Comparison of ENCODE assay signal across 8 mouse cellular contexts in the genomic region with DNA sequence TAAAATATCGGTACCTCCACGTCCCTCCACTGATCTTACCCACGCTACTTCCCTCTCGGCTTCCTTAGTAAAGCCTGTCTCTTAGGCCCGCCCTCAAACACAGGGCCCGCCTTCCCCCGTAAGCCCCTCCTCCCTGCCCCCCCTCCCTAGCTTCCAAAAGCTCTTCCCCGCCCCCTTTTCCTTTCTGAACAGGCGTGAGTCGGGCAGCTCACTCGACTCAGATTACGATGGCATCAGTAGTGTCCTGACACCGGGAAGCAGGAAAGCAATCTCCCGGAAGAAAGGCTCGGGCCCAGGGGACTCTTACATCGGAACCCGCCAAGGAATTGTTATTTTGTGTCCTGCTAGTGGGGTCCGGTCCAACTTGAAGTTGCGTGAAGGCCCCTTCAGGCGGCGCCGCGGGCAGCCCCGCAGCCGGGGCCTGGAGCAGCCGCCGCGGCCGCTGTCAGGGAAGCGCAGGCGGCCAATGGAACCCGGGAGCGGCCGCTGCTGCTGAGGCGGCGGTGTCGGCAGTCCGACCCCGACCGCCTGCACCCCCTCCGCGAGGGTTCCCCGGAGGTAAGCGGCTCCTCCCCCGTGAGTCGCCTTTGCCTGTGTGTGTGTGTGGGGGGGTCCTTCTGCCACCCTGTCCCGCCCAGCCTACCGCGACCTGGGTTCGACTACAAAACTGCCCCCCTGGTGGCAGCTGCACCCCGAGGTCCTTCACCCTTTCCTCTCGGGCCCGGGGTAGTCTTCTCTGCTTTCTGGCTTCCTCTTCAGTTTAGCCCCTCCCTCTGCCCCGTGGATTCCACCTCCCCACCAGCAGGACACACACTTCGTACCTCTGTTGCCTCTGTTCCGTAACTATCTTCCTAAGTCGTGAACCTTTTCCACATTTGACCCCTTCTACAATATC. TPM values are rescaled to one million over a fixed set of nuclear protein-coding genes. Genes with fewer than 3 reads are reported as not detected.
DNase-seq lines count a peak whose midpoint lies in the region; ATAC-seq and TF ChIP-seq lines count a peak whose summit lies in the region.

A gene (plus strand): TSS at position 204 of the 895 bp plus-strand sequence.

- TF ChIP-seq POLR2A in MEL (IDR thresholded peaks at IDR 0.05; ENCODE audit: control insufficient read depth in 1 of 2, insufficient read depth in 1 of 2, low read depth in 1 of 2, low read length in 2 of 2, poor library complexity in 1 of 2): peak; percentile 87 to 96
- peak; percentile 59; the same call in 1 of the 2 replicates for TF ChIP-seq POLR2A in cerebellum, adult 2 months (IDR thresholded peaks at IDR 0.05; ENCODE audit: borderline replicate concordance, insufficient read depth, low read length)

- peak within 1 kb of the TSS; percentile 70 for H3K4me2 ChIP-seq in forebrain, postnatal 0 days (ENCODE audit: low read depth)
- H3K4me2 ChIP-seq in lung, embryonic 15.5 days: peak within 1 kb of the TSS; percentile 79

- peaks cover 7 to 12% of the 10 kb centered on the region in 2 experiments; a peak in 3 of 4 replicates for H3K4me1 ChIP-seq in MEL (ENCODE audit: control insufficient read depth in 1 of 2, insufficient read depth in 2 of 2, low read length in 2 of 2)
- no peaks in the 10 kb centered on the region; the same call in 1 of the 2 replicates for H3K4me1 ChIP-seq in cerebellum, adult 2 months (ENCODE audit: control insufficient read depth, insufficient read depth, low read length)
- H3K4me1 ChIP-seq in forebrain, postnatal 0 days (ENCODE audit: insufficient read depth): peaks cover 12% of the 10 kb centered on the region
- H3K4me1 ChIP-seq in lung, embryonic 15.5 days: peaks cover 20% of the 10 kb centered on the region

- H3K79me2 ChIP-seq in MEL (ENCODE audit: control insufficient read depth, insufficient read depth, low read length, poor library complexity): peaks cover 14% of the 10 kb centered on the region

- peak in 1 of 3 experiments; percentile 8; a peak in 2 of 6 replicates for TF ChIP-seq CTCF in MEL (IDR thresholded peaks at IDR 0.05 in 2 of 3, conservative IDR thresholded peaks at IDR 0.05 in 1 of 3; ENCODE audit: control insufficient read depth in 1 of 3, insufficient read depth in 1 of 3, low read depth in 2 of 3, low read length in 3 of 3, poor library complexity in 1 of 3, severe bottlenecking in 1 of 3)
- no peak for TF ChIP-seq CTCF in cerebellum, adult 2 months (IDR thresholded peaks at IDR 0.05; ENCODE audit: borderline replicate concordance, insufficient read depth, low read depth, low read length)
- TF ChIP-seq CTCF in forebrain, postnatal 0 days (IDR thresholded peaks at IDR 0.05; ENCODE audit: low read depth): peak; percentile 17; the same call in 1 of the 2 replicates

- H3K27me3 ChIP-seq in MEL (ENCODE audit: control insufficient read depth in 1 of 2, insufficient read depth in 2 of 2, low read length in 2 of 2): no peaks in the 10 kb centered on the region
- H3K27me3 ChIP-seq in cerebellum, adult 2 months (ENCODE audit: control insufficient read depth, insufficient read depth, low read length): no peaks in the 10 kb centered on the region
- H3K27me3 ChIP-seq in forebrain, postnatal 0 days (ENCODE audit: insufficient read depth, low read length): no peaks in the 10 kb centered on the region
- no peaks in the 10 kb centered on the region for H3K27me3 ChIP-seq in lung, embryonic 15.5 days

- peak within 1 kb of the TSS; percentile 82 to 94 for H3K4me3 ChIP-seq in MEL (ENCODE audit: control insufficient read depth in 1 of 2, insufficient read depth in 1 of 2, low read depth in 2 of 2, low read length in 2 of 2)
- H3K4me3 ChIP-seq in cerebellum, adult 2 months (replicated peaks; ENCODE audit: insufficient read depth, low read depth, low read length): peak within 1 kb of the TSS; percentile 99
- H3K4me3 ChIP-seq in forebrain, postnatal 0 days (ENCODE audit: low read depth, low read length): peak within 1 kb of the TSS; percentile 87
- peak within 1 kb of the TSS; percentile 76 for H3K4me3 ChIP-seq in lung, embryonic 15.5 days

- peak; percentile 99 for DNase-seq in MEL (ENCODE audit: low read depth, low spot score)
- DNase-seq in cerebellum, adult 2 months: peak; percentile 85 to 89
- DNase-seq in forebrain, postnatal 0 days: peak; percentile 96
- peak; percentile 86 for DNase-seq in heart, postnatal 4 days
- peak; percentile 70 to 79 for DNase-seq in layer of hippocampus, adult 8-10 months (ENCODE audit: low spot score in 2 of 2)
- peak; percentile 70 for DNase-seq in ovary, adult 18-20 months (ENCODE audit: low spot score)
- peak; percentile 95 for DNase-seq in thymus, postnatal 0 days (ENCODE audit: low spot score)

- peaks cover 0 to 17% of the 10 kb centered on the region in 2 experiments; a peak in 2 of 4 replicates for H3K36me3 ChIP-seq in MEL (ENCODE audit: control insufficient read depth in 1 of 2, insufficient read depth in 2 of 2, low read length in 2 of 2)
- no peaks in the 10 kb centered on the region for H3K36me3 ChIP-seq in forebrain, postnatal 0 days (ENCODE audit: insufficient read depth)
- peaks cover 4% of the 10 kb centered on the region; the same call in 1 of the 2 replicates for H3K36me3 ChIP-seq in lung, embryonic 15.5 days

- H3K9me3 ChIP-seq in MEL (replicated peaks; ENCODE audit: insufficient read depth, low read length): no peaks in the 10 kb centered on the region
- no peaks in the 10 kb centered on the region for H3K9me3 ChIP-seq in forebrain, postnatal 0 days (ENCODE audit: low read length)
- H3K9me3 ChIP-seq in lung, embryonic 15.5 days: no peaks in the 10 kb centered on the region

- ATAC-seq in forebrain, postnatal 0 days: peak; percentile 96
- ATAC-seq in lung, embryonic 15.5 days (ENCODE audit: borderline replicate concordance, extremely low read depth, low FRiP score, low TSS enrichment): peak; percentile 93

- TF ChIP-seq EP300 in MEL (IDR thresholded peaks at IDR 0.05; ENCODE audit: low read depth in 1 of 2, low read length in 2 of 2): no peak

- TF ChIP-seq RAD21 in MEL (IDR thresholded peaks at IDR 0.05; ENCODE audit: low read depth, low read length): no peak

- WGBS in cerebellum, adult 2 months: under 1% methylated on average over 57 of the region's 57 CpGs
- under 1% methylated on average over 56 of the region's 57 CpGs for WGBS in forebrain, postnatal 0 days
- under 1% methylated on average over 57 of the region's 57 CpGs for WGBS in lung, embryonic 15.5 days

- peak within 1 kb of the TSS; percentile 94 for H3K9ac ChIP-seq in MEL (ENCODE audit: control insufficient read depth, low read depth, low read length, poor library complexity, severe bottlenecking)
- H3K9ac ChIP-seq in forebrain, postnatal 0 days: peak within 1 kb of the TSS; percentile 95
- H3K9ac ChIP-seq in lung, embryonic 15.5 days: peak within 1 kb of the TSS; percentile 86

- H3K27ac ChIP-seq in MEL (ENCODE audit: control insufficient read depth, low read depth, low read length): peak within 1 kb of the TSS; percentile 87
- peak within 1 kb of the TSS; percentile 96 for H3K27ac ChIP-seq in cerebellum, adult 2 months (ENCODE audit: insufficient read depth, low read length)
- peak within 1 kb of the TSS; percentile 92 for H3K27ac ChIP-seq in forebrain, postnatal 0 days (ENCODE audit: low read depth, low read length)
- peak within 1 kb of the TSS; percentile 94 for H3K27ac ChIP-seq in lung, embryonic 15.5 days

TF ChIP-seq in MEL, 35 proteins besides CTCF, POLR2A, EP300 and RAD21:
- TF ChIP-seq HCFC1 (IDR thresholded peaks at IDR 0.05; ENCODE audit: low read depth, low read length) (peak; percentile 84), E2F4 (IDR thresholded peaks at IDR 0.05; ENCODE audit: borderline replicate concordance, low read depth, low read length) (no peak), NELFE (IDR thresholded peaks at IDR 0.05; ENCODE audit: low read depth, low read length) (peak; percentile 80), TBP (IDR thresholded peaks at IDR 0.05; ENCODE audit: low read depth, low read length) (peak; percentile 77), UBTF (IDR thresholded peaks at IDR 0.05; ENCODE audit: borderline replicate concordance, insufficient read depth, low read depth, low read length) (peak; percentile 57; the same call in 1 of the 2 replicates), POLR2AphosphoS5 (IDR thresholded peaks at IDR 0.05; ENCODE audit: borderline replicate concordance, low read depth, low read length) (no peak), MAZ (IDR thresholded peaks at IDR 0.05; ENCODE audit: low read depth, low read length) (peak; percentile 80; the same call in 1 of the 2 replicates), MYC (IDR thresholded peaks at IDR 0.05; ENCODE audit: low read depth, low read length) (no peak; the same call in 1 of the 2 replicates), BHLHE40 (IDR thresholded peaks at IDR 0.05; ENCODE audit: borderline replicate concordance, low read depth, low read length) (no peak), TCF12 (IDR thresholded peaks at IDR 0.05; ENCODE audit: low read depth, low read length) (peak; percentile 37; the same call in 1 of the 2 replicates), MXI1 (IDR thresholded peaks at IDR 0.05; ENCODE audit: low read depth, low read length) (peak; percentile 83), ELF1 (IDR thresholded peaks at IDR 0.05; ENCODE audit: low read depth, low read length) (peak; percentile 76; the same call in 1 of the 2 replicates), SIN3A (IDR thresholded peaks at IDR 0.05; ENCODE audit: low read length) (peak; percentile 83), POLR2AphosphoS2 (IDR thresholded peaks at IDR 0.05; ENCODE audit: low read length) (peak; percentile 87; the same call in 1 of the 2 replicates), MYB (IDR thresholded peaks at IDR 0.05; ENCODE audit: low read depth, low read length) (no peak), GABPA (IDR thresholded peaks at IDR 0.05; ENCODE audit: low read depth, low read length) (no peak), MAX (IDR thresholded peaks at IDR 0.05; ENCODE audit: low read length) (peak; percentile 99), ZMIZ1 (IDR thresholded peaks at IDR 0.05; ENCODE audit: low read depth, low read length) (peak; percentile 74)

RNA-seq across cellular contexts. Expression of the gene that starts here (rescaled TPM):
- total RNA-seq in MEL (2012; rRNA removed): 45.0 and 45.1 TPM in 2 replicates
- 10 to 100 TPM in 1 of 2 experiments, not detected in 1; 56.7 TPM for polyA plus RNA-seq in MEL (2012; ENCODE audit: insufficient read depth in 1 of 2, insufficient read length in 2 of 2, low read depth in 1 of 2, low replicate concordance in 2 of 2, missing spikeins in 1 of 2)
- 68.4 and 68.9 TPM in 2 replicates for polyA plus RNA-seq in cerebellum, adult 2 months (2012; rRNA removed)
- total RNA-seq in forebrain, postnatal 0 days (2014; rRNA removed): 69.9 and 79.8 TPM in 2 replicates
- 24.6 and 25.5 TPM in 2 replicates for polyA plus RNA-seq in forebrain, postnatal 0 days (2015; fragmentation: Nextera tagmentation; extraction: Ambion mirVana)
- total RNA-seq in heart, postnatal 4 days (2021): 10 to 100 TPM; 33.4 to 36.5 TPM
- 10 to 100 TPM; 58.7 to 64.8 (median 59.6) TPM for total RNA-seq in layer of hippocampus, adult 8-10 months (2022)
- 20.5 and 21.8 TPM in 2 replicates for polyA plus RNA-seq in lung, embryonic 15.5 days (2015; fragmentation: Nextera tagmentation; extraction: Ambion mirVana)
- 18.4 and 21.6 TPM in 2 replicates for polyA plus RNA-seq in thymus, postnatal 0 days (2015; fragmentation: Nextera tagmentation; extraction: Ambion mirVana)

Comparison
In these comparisons a context has a peak if more than half of its experiments do, and no peak if none do; other contexts are left out.
1. Peak in every context shown above with its lines: DNase-seq, ATAC-seq, H3K4me3 ChIP-seq and H3K27ac ChIP-seq.